Mouse (Mus musculus): ENCODE results near the gene Lrrc29.

Gene Lrrc29

DNA sequence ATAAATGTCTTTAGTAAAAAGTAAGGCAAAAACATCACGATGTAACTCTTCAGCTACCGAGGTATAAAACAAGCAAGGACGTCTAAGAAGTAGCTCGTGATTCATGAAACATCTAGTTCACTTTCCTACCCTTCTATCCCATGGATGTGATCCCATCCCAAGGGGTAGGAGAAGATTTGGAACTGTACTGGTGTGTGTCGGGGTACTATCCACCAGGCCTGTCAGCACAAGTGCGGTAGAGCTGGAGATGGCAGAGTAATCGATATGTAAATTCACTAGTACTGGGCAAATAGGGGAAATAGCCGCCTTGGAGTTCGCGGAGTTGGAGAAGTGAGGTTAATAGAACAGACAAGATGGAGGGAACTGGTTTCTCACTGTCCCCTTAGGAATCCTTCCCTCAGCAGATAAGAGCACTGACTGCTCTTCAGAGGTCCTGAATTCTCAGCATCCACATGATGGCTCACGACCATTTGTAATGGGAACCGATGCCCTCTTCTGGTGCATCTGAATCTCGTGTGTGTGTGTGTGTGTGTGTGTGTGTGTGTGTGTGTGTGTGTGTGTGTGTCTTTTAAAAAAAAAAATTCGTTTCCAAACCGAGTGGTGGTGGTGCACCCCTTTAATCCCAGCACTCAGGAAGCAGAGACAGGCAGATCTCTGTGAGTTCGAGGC, 62.7 kb downstream of the Lrrc29 start:
- no peak for DNase-seq
